Mouse (Mus musculus): ENCODE results near the gene 4930402F06Rik.

- TF ChIP-seq MAFK (IDR thresholded peaks at IDR 0.05; ENCODE audit: insufficient read depth, low read depth, low read length) (no peak), HCFC1 (IDR thresholded peaks at IDR 0.05; ENCODE audit: borderline replicate concordance, insufficient read depth, low read length) (no peak)
Measured at GRCm38 (mm10) chr2:35397096-35397495, at the start of gene 4930402F06Rik.

Data from ES-E14 (cell line).